Mouse (Mus musculus): ENCODE data around the gene Ncl.

DNA sequence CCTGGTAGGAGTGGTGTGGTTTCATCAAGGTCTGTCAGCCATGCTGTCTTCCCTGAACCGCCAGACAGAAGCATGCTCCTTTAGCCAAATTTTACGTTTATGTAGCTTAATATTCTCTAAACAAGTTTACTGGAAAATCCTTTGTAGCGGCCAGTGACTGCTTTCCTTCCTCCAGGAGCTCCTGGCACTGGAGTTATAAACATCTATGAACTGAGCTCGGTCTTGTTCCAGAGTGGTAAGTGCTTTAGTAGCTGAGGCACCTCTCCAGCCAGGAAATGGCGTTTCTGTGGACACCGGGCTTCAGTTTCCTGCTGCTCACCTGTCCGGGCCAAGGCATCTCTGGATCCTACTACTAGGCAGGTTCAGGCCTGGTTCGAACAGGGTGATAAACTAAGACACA, 38.4 kb upstream of the Ncl start:
- TF ChIP-seq POLR2A (IDR thresholded peaks at IDR 0.05; ENCODE audit: extremely low read depth, insufficient read depth, low read length): no peak
- no peak for TF ChIP-seq CTCF (IDR thresholded peaks at IDR 0.05; ENCODE audit: low read depth, low read length)
